10 mouse cellular contexts compared by ENCODE assay signal in the genomic region with DNA sequence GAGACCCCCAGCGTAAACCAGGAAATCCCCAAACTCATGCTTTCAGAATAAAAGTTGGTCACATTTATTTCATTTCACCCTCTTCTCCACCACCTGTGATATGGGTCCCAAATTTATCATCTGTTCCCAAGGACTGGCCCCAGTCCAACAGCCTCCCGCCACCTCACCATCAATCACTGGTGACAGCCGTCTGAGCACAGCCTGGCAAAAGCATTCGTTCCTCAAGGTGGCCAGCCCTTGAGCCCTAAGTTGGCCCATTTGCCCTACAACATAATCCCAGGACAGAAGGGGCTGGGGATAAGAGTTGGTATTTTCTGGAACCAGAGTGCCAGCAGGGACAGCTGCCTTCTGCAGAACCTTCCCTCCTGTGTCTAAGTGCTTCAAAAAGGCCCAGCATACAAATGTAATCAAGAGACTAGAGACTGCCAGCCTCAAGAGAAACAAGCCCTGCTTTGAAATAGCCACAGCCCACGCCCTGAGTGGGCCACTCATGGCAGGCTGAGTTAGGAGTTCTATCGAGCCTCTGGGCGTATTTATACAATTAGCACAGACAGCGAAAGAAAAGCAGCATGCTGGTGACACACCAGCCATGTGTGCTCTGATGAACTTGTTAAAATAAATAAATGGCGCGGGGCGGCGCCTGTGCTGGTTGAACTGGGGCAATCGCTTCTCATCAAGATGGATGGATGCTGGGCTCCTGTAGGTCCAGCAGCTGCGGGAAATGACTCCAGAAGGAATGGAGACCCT.
DNase-seq lines count a peak whose midpoint lies in the region; ATAC-seq and TF ChIP-seq lines count a peak whose summit lies in the region.
"Had no signal": no experiment of that assay in that cellular context is flagged by ENCODE, and none has a peak within 500 bp of the region (broad histone marks: within the 10 kb centered on the region; RNA-seq: fewer than 3 reads in every experiment).

No protein-coding gene starts in this region.

- H3K27ac ChIP-seq in stomach, embryonic 14.5 days (ENCODE audit: low read length): no peak overlapping the region
- H3K27ac ChIP-seq in stomach, postnatal 0 days (replicated peaks): no peak overlapping the region

- no peaks in the 10 kb centered on the region for H3K27me3 ChIP-seq in stomach, embryonic 14.5 days (ENCODE audit: control insufficient read depth, insufficient read depth, low read length)
- no peaks in the 10 kb centered on the region; the same call in 1 of the 2 replicates for H3K27me3 ChIP-seq in stomach, postnatal 0 days (ENCODE audit: control insufficient read depth, insufficient read depth, low read length)

- no peaks in the 10 kb centered on the region for H3K9me3 ChIP-seq in stomach, embryonic 14.5 days (ENCODE audit: control insufficient read depth, low read depth, low read length)
- H3K9me3 ChIP-seq in stomach, postnatal 0 days (ENCODE audit: control insufficient read depth, low read length): no peaks in the 10 kb centered on the region

- intact Hi-C loops in heart, postnatal 25 days (cut with DNase I): no loop called here

- peaks cover 6% of the 10 kb centered on the region; the same call in 1 of the 2 replicates for H3K4me1 ChIP-seq in stomach, embryonic 14.5 days (ENCODE audit: control insufficient read depth, insufficient read depth, low read length)
- H3K4me1 ChIP-seq in stomach, postnatal 0 days (replicated peaks; ENCODE audit: control insufficient read depth, insufficient read depth): no peaks in the 10 kb centered on the region

- 0 out of 2 replicates have a peak overlapping the region, but pooled peaks have one; percentile 3 for H3K4me2 ChIP-seq in stomach, embryonic 14.5 days (replicated peaks; ENCODE audit: low read depth, low read length)
- no peak overlapping the region for H3K4me2 ChIP-seq in stomach, postnatal 0 days (replicated peaks; ENCODE audit: low read depth)

- no peak for ATAC-seq in stomach, embryonic 14.5 days (ENCODE audit: insufficient number of reproducible peaks, insufficient read depth, low FRiP score, low read depth)
- ATAC-seq in stomach, postnatal 0 days (ENCODE audit: low FRiP score, low TSS enrichment): no peak
- ATAC-seq: hindbrain, embryonic 16.5 days had no signal

- WGBS in stomach, embryonic 14.5 days: 23% methylated on average over 14 of the region's 14 CpGs
- WGBS in stomach, postnatal 0 days: 29% methylated on average over 14 of the region's 14 CpGs

- no peak overlapping the region for H3K9ac ChIP-seq in stomach, embryonic 14.5 days (replicated peaks; ENCODE audit: low read depth, low read length)
- H3K9ac ChIP-seq in stomach, postnatal 0 days (ENCODE audit: low read length): no peak overlapping the region

- H3K4me3 ChIP-seq in stomach, embryonic 14.5 days (ENCODE audit: low read depth, low read length): no peak overlapping the region
- H3K4me3 ChIP-seq in stomach, postnatal 0 days (ENCODE audit: low read depth, low read length): no peak overlapping the region

- no peaks in the 10 kb centered on the region for H3K36me3 ChIP-seq in stomach, embryonic 14.5 days (ENCODE audit: control insufficient read depth, insufficient read depth, low read length)
- H3K36me3 ChIP-seq in stomach, postnatal 0 days (ENCODE audit: control insufficient read depth, insufficient read depth, low read length): no peaks in the 10 kb centered on the region

- peak; percentile 12 to 47 for DNase-seq in frontal cortex, adult 2 months (ENCODE audit: extremely low spot score in 1 of 2, low spot score in 1 of 2)
- no peak for DNase-seq in frontal cortex, postnatal 25 days (ENCODE audit: low spot score in 2 of 2)
- DNase-seq in stomach, postnatal 0 days (ENCODE audit: low spot score): no peak
- DNase-seq in layer of hippocampus, postnatal 14 days (ENCODE audit: low spot score in 2 of 2): peak; percentile 45 to 49
- DNase-seq in urinary bladder, postnatal 10 days (ENCODE audit: low spot score): no peak
- no peak for DNase-seq in urinary bladder, adult 18-20 months (ENCODE audit: low spot score in 2 of 2)
- DNase-seq in heart, postnatal 25 days (ENCODE audit: low spot score): no peak
- DNase-seq: lung, postnatal 10 days had no signal

- no peak for TF ChIP-seq EP300 in stomach, postnatal 0 days (optimal IDR thresholded peaks at IDR 0.05)

- TF ChIP-seq CTCF in stomach, postnatal 0 days (IDR thresholded peaks at IDR 0.05; ENCODE audit: low read depth): no peak

Comparison
In these comparisons a context has a peak if more than half of its experiments do, and no peak if none do; other contexts are left out.
1. DNase-seq: peak in frontal cortex, adult 2 months (2 of 2) and layer of hippocampus, postnatal 14 days (2 of 2); none in frontal cortex, postnatal 25 days (0 of 2), stomach, postnatal 0 days (single experiment), urinary bladder, postnatal 10 days (single experiment), urinary bladder, adult 18-20 months (0 of 2) and heart, postnatal 25 days (single experiment).